Mouse (Mus musculus) hindlimb bud, embryonic 11.5 days (tissue): ENCODE results near the gene St7.

Experiments used
- DNase-seq: peaks from one replicate; pipeline ENCODE4 v3.0.0-alpha.2; 2012; ENCODE audit warnings: low read depth, low spot score; ENCODE audit errors: extremely low spot score

The St7 gene

GRCm38 (mm10) chr6:17942344-17942743 lies 249.6 kb downstream of the St7 start:
- DNase-seq: no peak

- DNase-seq: no peak
Measured at GRCm38 (mm10) chr6:17943877-17944617, 251.3 kb downstream of the St7 start.

GRCm38 (mm10) chr6:17946456-17946855 lies 253.7 kb downstream of the St7 start:
- no peak for DNase-seq

GRCm38 (mm10) chr6:17947130-17947831 lies 254.5 kb downstream of the St7 start:
- DNase-seq: no peak

- no peak for DNase-seq
Measured at GRCm38 (mm10) chr6:17949103-17949502, 256.4 kb downstream of the St7 start.

- DNase-seq: no peak
Measured at GRCm38 (mm10) chr6:17951779-17952178, 259.0 kb downstream of the St7 start.

GRCm38 (mm10) chr6:17963455-17963854 lies 270.7 kb downstream of the St7 start:
- DNase-seq: no peak

- no peak for DNase-seq
Measured at GRCm38 (mm10) chr6:17968467-17969144, 275.9 kb downstream of the St7 start.

- DNase-seq: no peak
Measured at GRCm38 (mm10) chr6:17969815-17970214, 277.1 kb downstream of the St7 start.

- DNase-seq: no peak
Measured at GRCm38 (mm10) chr6:17971393-17971792, 278.7 kb downstream of the St7 start.

GRCm38 (mm10) chr6:17974416-17974815 lies 281.7 kb downstream of the St7 start:
- DNase-seq: no peak

GRCm38 (mm10) chr6:17977165-17977564 lies 284.4 kb downstream of the St7 start:
- no peak for DNase-seq

- no peak for DNase-seq
Measured at GRCm38 (mm10) chr6:17978324-17978723, 285.6 kb downstream of the St7 start.

- DNase-seq: no peak
Measured at GRCm38 (mm10) chr6:17978881-17979280, 286.1 kb downstream of the St7 start.

- DNase-seq: no peak
Measured at GRCm38 (mm10) chr6:17979361-17979760, 286.6 kb downstream of the St7 start.

- DNase-seq: no peak
Measured at GRCm38 (mm10) chr6:17990173-17991028, 297.7 kb downstream of the St7 start.

GRCm38 (mm10) chr6:17991625-17992024 lies 298.9 kb downstream of the St7 start:
- no peak for DNase-seq
